Mouse (Mus musculus) CH12.LX (cell line): ENCODE measurements around the gene Disp2.

Experiments used
- CTCF ChIP-seq, 2 experiments: IDR thresholded peaks in 1 of 2; conservative IDR thresholded peaks in 1 of 2; 2 replicates each; pipeline ENCODE4 v1.5.1; 2011 to 2012; ENCODE audit warnings: low read depth in 2 of 2, low read length in 2 of 2, improper control_type of control experiment in 1 of 2, inconsistent platforms in 1 of 2, mild to moderate bottlenecking in 1 of 2, moderate library complexity in 1 of 2
- EP300 ChIP-seq: IDR thresholded peaks from 2 replicates; pipeline ENCODE4 v1.6.1; 2011; ENCODE audit warnings: low read length, improper control_type of control experiment
- HCFC1 ChIP-seq: IDR thresholded peaks from 2 replicates; pipeline ENCODE4 v1.6.1; 2012; ENCODE audit warnings: low read depth, mild to moderate bottlenecking, inconsistent platforms, low read length, improper control_type of control experiment
- POLR2A ChIP-seq: IDR thresholded peaks from 2 replicates; pipeline ENCODE4 v1.6.1; 2011; ENCODE audit warnings: low read depth, mild to moderate bottlenecking, improper control_type of control experiment, low read length

- no peak for TF ChIP-seq CTCF (conservative IDR thresholded peaks at IDR 0.05 in 1 of 2, IDR thresholded peaks at IDR 0.05 in 1 of 2; ENCODE audit: low read depth in 2 of 2, low read length in 2 of 2)
- no peak for TF ChIP-seq POLR2A
- TF ChIP-seq HCFC1, result no peak
- no peak for TF ChIP-seq EP300
Measured at GRCm38 (mm10) chr2:118778418-118778817, 1.1 kb upstream of the Disp2 start.
